Mouse (Mus musculus) midbrain, postnatal 0 days (tissue): Measurements from ENCODE around the gene Pds5b. TPM values are rescaled to one million over a fixed set of nuclear protein-coding genes. Genes with fewer than 3 reads are reported as not detected.

ENCODE experiments used
- ATAC-seq: fragments of 200-750 bp; cut with Nextera tagmentation; 2 replicates; pipeline ENCODE4 v1.8.0; 2017; ENCODE audit warnings: moderate number of reproducible peaks, mild to moderate bottlenecking, moderate TSS enrichment, moderate library complexity; ENCODE audit not compliant: low FRiP score
- DNase-seq: peaks from one replicate; pipeline ENCODE4 v3.0.0-alpha.2; 2015; ENCODE audit warnings: low spot score
- H3K27ac ChIP-seq: fragments of 300-500 bp; sonication (generic); 2 replicates; pipeline ENCODE4 v1.5.1; 2014; ENCODE audit warnings: low read depth, mild to moderate bottlenecking, low read length, mixed read lengths
- H3K27me3 ChIP-seq: fragments of 300-500 bp; sonication (generic); 2 replicates; pipeline ENCODE4 v1.6.1; 2014; ENCODE audit warnings: low read length, control low read depth, mixed read lengths; ENCODE audit not compliant: insufficient read depth
- H3K36me3 ChIP-seq: fragments of 300-500 bp; sonication (generic); 2 replicates; pipeline ENCODE4 v1.6.1; 2014; ENCODE audit warnings: low read length, control low read depth, mixed read lengths; ENCODE audit not compliant: insufficient read depth
- H3K4me1 ChIP-seq: fragments of 300-500 bp; sonication (generic); 2 replicates; pipeline ENCODE4 v1.6.1; 2014; ENCODE audit warnings: mild to moderate bottlenecking, control low read depth, antibody characterized with exemption, low read length, mixed read lengths; ENCODE audit not compliant: insufficient read depth
- H3K4me2 ChIP-seq: fragments of 300-500 bp; sonication (generic); 2 replicates; pipeline ENCODE4 v1.6.1; 2014; ENCODE audit warnings: low read depth, mild to moderate bottlenecking, low read length, mixed read lengths; ENCODE audit not compliant: poor library complexity, severe bottlenecking
- H3K4me3 ChIP-seq: fragments of 300-500 bp; sonication (generic); 2 replicates; pipeline ENCODE4 v1.5.1; 2014; ENCODE audit warnings: low read depth, mild to moderate bottlenecking, low read length, moderate library complexity
- H3K9ac ChIP-seq: fragments of 300-500 bp; sonication (generic); replicated peaks from 2 replicates; pipeline ENCODE4 v1.6.1; 2014; ENCODE audit warnings: mild to moderate bottlenecking, low read length, moderate library complexity, mixed read lengths; ENCODE audit not compliant: poor library complexity, severe bottlenecking
- H3K9me3 ChIP-seq: fragments of 300-500 bp; sonication (generic); 2 replicates; pipeline ENCODE4 v1.6.1; 2016; ENCODE audit warnings: low read length, control low read depth
- CTCF ChIP-seq: IDR thresholded peaks from 2 replicates; pipeline ENCODE4 v1.5.1; 2016; ENCODE audit warnings: antibody characterized with exemption, mild to moderate bottlenecking
- WGBS: fragments of 180-500 bp; shearing (Covaris S2); extraction: QIAGEN DNeasy Blood & Tissue Kit; methylation state at CpG from one replicate; pipeline ENCODE4 v1.1.7; 2014; 5-methylcytosine and 5-hydroxymethylcytosine counted together
- polyA plus RNA-seq: library from polyadenylated mRNA; unstranded; fragments of >200 nt; fragmentation: Nextera tagmentation; extraction: Ambion mirVana; gene quantifications from 2 replicates; pipeline ENCODE4 v1.2.1, GENCODE M21; 2015
- total RNA-seq: library from RNA; depleted of rRNA; stranded (reverse); fragments of >200 nt; gene quantifications from 2 replicates; pipeline ENCODE4 v1.2.3, GENCODE M21; 2014; rRNA removed

The Pds5b gene
- total and polyA plus RNA-seq, 2 experiments from 2014 or later: 18.8 to 44.1 TPM

DNA sequence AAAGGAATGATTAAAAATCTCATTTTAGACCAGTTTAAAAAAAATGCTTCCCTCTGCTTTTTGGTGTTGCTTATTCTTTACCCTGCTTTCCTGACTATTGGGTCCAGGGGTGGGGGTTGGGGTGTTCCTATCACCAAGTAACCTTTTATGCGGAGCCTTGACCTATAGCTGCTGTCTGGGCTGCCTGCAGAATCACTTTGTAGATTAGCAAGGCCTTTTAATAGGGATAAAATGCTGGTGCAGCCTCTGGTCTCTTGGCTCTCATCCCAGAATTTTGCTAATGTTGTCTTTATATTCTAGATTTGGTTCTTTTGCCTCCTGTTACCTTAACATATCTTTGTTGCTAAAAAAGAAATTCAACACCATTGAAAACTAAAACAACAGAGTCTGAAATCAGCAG is 181.0 kb downstream of the Pds5b start:
- ATAC-seq: no peak
- Histone ChIP-seq H3K4me1 (no peaks in the 10 kb centered on the region), H3K9ac (no peak overlapping the region), H3K9me3 (no peaks in the 10 kb centered on the region), H3K27me3 (no peaks in the 10 kb centered on the region), H3K4me2 (no peak overlapping the region), H3K27ac (no peak overlapping the region), H3K4me3 (no peak overlapping the region), H3K36me3 (no peaks in the 10 kb centered on the region)
- 32% methylated on average over 1 of the region's 1 CpGs for WGBS
- TF ChIP-seq CTCF: no peak
- no peak for DNase-seq

DNA sequence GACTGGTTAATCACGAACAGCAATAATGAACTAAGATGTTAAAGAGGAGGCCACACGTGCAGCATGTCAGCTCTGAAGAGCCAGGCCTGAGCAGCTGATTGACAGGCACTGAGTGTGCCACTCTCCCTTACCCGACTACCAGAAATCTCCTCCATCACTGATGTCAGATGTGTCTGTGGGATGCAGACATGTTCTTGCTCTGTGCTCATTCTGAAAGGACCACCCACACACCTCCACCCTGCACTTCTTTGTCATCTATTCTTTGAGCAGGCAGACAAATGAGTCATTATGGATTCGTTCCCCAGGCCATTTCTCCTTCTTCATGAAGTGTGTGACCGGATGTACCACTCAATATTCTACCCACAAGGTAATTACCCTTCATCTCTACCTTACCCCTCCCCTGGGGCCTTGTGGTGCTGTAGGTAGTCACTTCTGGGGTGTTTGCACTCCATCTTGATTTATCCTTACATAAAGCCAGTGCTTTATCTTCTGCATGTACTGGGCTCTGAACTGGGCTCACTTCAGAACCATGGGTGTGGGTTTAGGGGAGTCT is 186.2 kb downstream of the Pds5b start:
- 52% methylated on average over 5 of the region's 5 CpGs for WGBS
- no peak for DNase-seq

More for the DNA sequence above, 186.2 kb downstream of the Pds5b start:
- Histone ChIP-seq H3K9ac (no peak overlapping the region), H3K27ac (no peak overlapping the region), H3K27me3 (no peaks in the 10 kb centered on the region), H3K4me3 (no peak overlapping the region), H3K4me2 (no peak overlapping the region), H3K4me1 (no peaks in the 10 kb centered on the region), H3K36me3 (no peaks in the 10 kb centered on the region), H3K9me3 (no peaks in the 10 kb centered on the region)
- no peak for TF ChIP-seq CTCF
- ATAC-seq: no peak

Other genes with a start within 250 kb of the Pds5b start
- not detected in 2 replicates for gene Zar1l, start 155.6 kb upstream of the Pds5b start, total RNA-seq
- gene Zar1l, start 155.6 kb upstream of the Pds5b start, polyA plus RNA-seq: not detected in 2 replicates
- gene Brca2, start 151.1 kb upstream of the Pds5b start, total RNA-seq: 9.4 and 14.0 TPM in 2 replicates
- 10.7 and 10.8 TPM in 2 replicates for gene Brca2, start 151.1 kb upstream of the Pds5b start, polyA plus RNA-seq
- 16.8 and 20.5 TPM in 2 replicates for gene N4bp2l1, start 76.6 kb upstream of the Pds5b start, total RNA-seq
- gene N4bp2l1, start 76.6 kb upstream of the Pds5b start, polyA plus RNA-seq: 38.0 and 40.1 TPM in 2 replicates
- gene N4bp2l2, start 7.6 kb upstream of the Pds5b start, total RNA-seq: 38.9 and 63.4 TPM in 2 replicates
- 27.9 and 29.1 TPM in 2 replicates for gene N4bp2l2, start 7.6 kb upstream of the Pds5b start, polyA plus RNA-seq